Mouse (Mus musculus): ENCODE data around the gene Nos1ap.

GRCm38 (mm10) chr1:170438471-170439151 is 151.1 kb downstream of the Nos1ap start:
- TF ChIP-seq POLR2A (IDR thresholded peaks at IDR 0.05; ENCODE audit: low read depth, low read length): no peak
- no peak for TF ChIP-seq CTCF (IDR thresholded peaks at IDR 0.05; ENCODE audit: borderline replicate concordance, insufficient read depth, low read length)

All from embryonic fibroblast, embryonic 13.5 days (primary cell).